Mouse (Mus musculus) cerebellum, adult 2 months (tissue): Measurements from ENCODE around the gene Blnk.

Source experiments
- CTCF ChIP-seq: fragments of 200-500 bp; IDR thresholded peaks from 2 replicates; pipeline ENCODE4 v1.5.1; 2011; ENCODE audit warnings: low read depth, mild to moderate bottlenecking, control low read depth, low read length, moderate library complexity, borderline replicate concordance; ENCODE audit not compliant: insufficient read depth
- POLR2A ChIP-seq: fragments of 200-500 bp; IDR thresholded peaks from 2 replicates; pipeline ENCODE4 v1.6.1; 2011; ENCODE audit warnings: low read length, control low read depth, borderline replicate concordance; ENCODE audit not compliant: insufficient read depth

GRCm38 (mm10) chr19:40976946-40977917, 17.1 kb downstream of the Blnk start:
- TF ChIP-seq CTCF = no peak
- TF ChIP-seq POLR2A = no peak
